ENCODE assay signal across 8 mouse cellular contexts in genomic region chr3:127553720-127554043, GRCm38 (mm10). TPM values are rescaled to one million over a fixed set of nuclear protein-coding genes. Genes with fewer than 3 reads are reported as not detected.
DNase-seq lines count a peak whose midpoint lies in the region; ATAC-seq and TF ChIP-seq lines count a peak whose summit lies in the region.

No protein-coding gene starts in this region.

- peaks cover 26% of the 10 kb centered on the region for H3K4me1 ChIP-seq in erythroblast, embryonic 14.5 days (ENCODE audit: control insufficient read depth)
- peaks cover 2% of the 10 kb centered on the region for H3K4me1 ChIP-seq in thymus, adult 2 months (replicated peaks; ENCODE audit: control insufficient read depth, insufficient read depth, low read length)
- H3K4me1 ChIP-seq in liver, embryonic 16.5 days (ENCODE audit: control insufficient read depth, low read depth, low read length) = peaks cover 11% of the 10 kb centered on the region

- ATAC-seq in erythroblast, adult 5-6 weeks (replicated peaks; ENCODE audit: low FRiP score, poor library complexity, severe bottlenecking) = no peak
- ATAC-seq in liver, embryonic 16.5 days (ENCODE audit: low read depth) = no peak

- TF ChIP-seq CTCF in thymus, adult 2 months (IDR thresholded peaks at IDR 0.05; ENCODE audit: borderline replicate concordance, control insufficient read depth, extremely low read depth, insufficient read depth, low read length, poor library complexity) = no peak

- peak overlapping the region; percentile 83 for H3K9ac ChIP-seq in liver, embryonic 16.5 days (ENCODE audit: low read depth, low read length)

- no peaks in the 10 kb centered on the region for H3K9me3 ChIP-seq in erythroblast, embryonic 14.5 days (ENCODE audit: control insufficient read depth, low read length)
- no peaks in the 10 kb centered on the region for H3K9me3 ChIP-seq in liver, embryonic 16.5 days (replicated peaks; ENCODE audit: control insufficient read depth, low read length)

- 2% methylated on average over 4 of the region's 4 CpGs for WGBS in thymus, adult 2 months
- WGBS in liver, embryonic 16.5 days (ENCODE audit: insufficient replicate concordance) = 0% methylated on average over 4 of the region's 4 CpGs

- intact Hi-C loops in left cerebral cortex, postnatal 36 days (cut with DNase I) = loop anchor here (5.0 to 10.0 kb wide), 3 partner anchors 101 to 379 kb away; no protein-coding TSS in a partner anchor

- no peak for DNase-seq in thymus, adult 2 months
- DNase-seq in thymus, postnatal 0 days (ENCODE audit: low spot score) = no peak
- no peak for DNase-seq in right cerebral cortex, postnatal 36 days (ENCODE audit: low spot score in 2 of 2)
- DNase-seq in adrenal gland, postnatal 25 days = no peak
- DNase-seq in left cerebral cortex, postnatal 36 days (ENCODE audit: low spot score in 2 of 2) = no peak

- peak overlapping the region; percentile 70 for H3K4me3 ChIP-seq in erythroblast, embryonic 14.5 days (replicated peaks)
- H3K4me3 ChIP-seq in thymus, adult 2 months (ENCODE audit: control insufficient read depth, insufficient read depth, low read length) = peak overlapping the region; percentile 91
- peak overlapping the region; percentile 82 for H3K4me3 ChIP-seq in liver, embryonic 16.5 days (ENCODE audit: low read depth, low read length)

- no peak for TF ChIP-seq POLR2A in thymus, adult 2 months (IDR thresholded peaks at IDR 0.05; ENCODE audit: control insufficient read depth, extremely low read depth, insufficient read depth, low read length, poor library complexity)

- peak overlapping the region; percentile 78 for H3K4me2 ChIP-seq in liver, embryonic 16.5 days (ENCODE audit: low read depth, low read length)

- H3K36me3 ChIP-seq in erythroblast, embryonic 14.5 days (ENCODE audit: control insufficient read depth) = peaks cover 39% of the 10 kb centered on the region
- no peaks in the 10 kb centered on the region for H3K36me3 ChIP-seq in thymus, adult 2 months (ENCODE audit: control insufficient read depth, insufficient read depth, low read length)
- peaks cover 11% of the 10 kb centered on the region for H3K36me3 ChIP-seq in liver, embryonic 16.5 days (ENCODE audit: control insufficient read depth, insufficient read depth)

- H3K27ac ChIP-seq in thymus, adult 2 months (ENCODE audit: control insufficient read depth, insufficient read depth, low read length) = no peak overlapping the region
- H3K27ac ChIP-seq in liver, embryonic 16.5 days (ENCODE audit: low read length) = peak overlapping the region; percentile 42

- H3K27me3 ChIP-seq in erythroblast, embryonic 14.5 days (ENCODE audit: control insufficient read depth) = no peaks in the 10 kb centered on the region
- H3K27me3 ChIP-seq in thymus, adult 2 months (ENCODE audit: control insufficient read depth, insufficient read depth, low read length) = no peaks in the 10 kb centered on the region
- no peaks in the 10 kb centered on the region for H3K27me3 ChIP-seq in liver, embryonic 16.5 days (ENCODE audit: control insufficient read depth, insufficient read depth, low read depth, low read length)

RNA-seq across cellular contexts. Expression of gene Zgrf1, which starts 0.4 kb away (rescaled TPM):
- polyA plus RNA-seq in erythroblast, embryonic 14.5 days (2012) = 0.10 and 0.15 TPM in 2 replicates
- 8.8 and 11.7 TPM in 2 replicates for total RNA-seq in erythroblast, adult 5-6 weeks (2015; ENCODE audit: low replicate concordance)
- total RNA-seq in erythroblast, adult 5-6 weeks (2017; ENCODE audit: low replicate concordance) = 18.0 and 22.7 TPM in 2 replicates
- polyA plus RNA-seq in thymus, adult 2 months (2012; rRNA removed) = 2.6 and 4.2 TPM in 2 replicates
- polyA plus RNA-seq in thymus, postnatal 0 days (2015; fragmentation: Nextera tagmentation; extraction: Ambion mirVana) = 4.5 and 4.9 TPM in 2 replicates
- polyA plus RNA-seq in liver, embryonic 16.5 days (2015; fragmentation: Nextera tagmentation; extraction: Ambion mirVana) = 4.2 and 4.4 TPM in 2 replicates
- total RNA-seq in adrenal gland, postnatal 25 days (2021) = 2.4 and 2.8 TPM in 2 replicates
- 1 to 10 TPM; 2.6 to 3.6 TPM for total RNA-seq in left cerebral cortex, postnatal 36 days (2021)

RNA-seq across cellular contexts. Expression of gene Larp7, which starts 0.5 kb away (rescaled TPM):
- polyA plus RNA-seq in erythroblast, embryonic 14.5 days (2012) = 7.2 TPM in 2 replicates
- 13.0 and 13.3 TPM in 2 replicates for total RNA-seq in erythroblast, adult 5-6 weeks (2015; ENCODE audit: low replicate concordance)
- total RNA-seq in erythroblast, adult 5-6 weeks (2017; ENCODE audit: low replicate concordance) = 30.0 and 41.0 TPM in 2 replicates
- polyA plus RNA-seq in thymus, adult 2 months (2012; rRNA removed) = 2.8 and 3.5 TPM in 2 replicates
- 58.7 and 59.8 TPM in 2 replicates for polyA plus RNA-seq in thymus, postnatal 0 days (2015; fragmentation: Nextera tagmentation; extraction: Ambion mirVana)
- polyA plus RNA-seq in liver, embryonic 16.5 days (2015; fragmentation: Nextera tagmentation; extraction: Ambion mirVana) = 21.1 and 21.4 TPM in 2 replicates
- total RNA-seq in adrenal gland, postnatal 25 days (2021) = 23.9 and 25.8 TPM in 2 replicates
- 10 to 100 TPM; 16.7 to 17.3 TPM for total RNA-seq in left cerebral cortex, postnatal 36 days (2021)

RNA-seq across cellular contexts. Expression of gene Ank2, which starts 54.5 kb away (rescaled TPM):
- 0.07 and 0.29 TPM in 2 replicates for polyA plus RNA-seq in erythroblast, embryonic 14.5 days (2012)
- total RNA-seq in erythroblast, adult 5-6 weeks (2015; ENCODE audit: low replicate concordance) = 0.63 TPM in 1 of 2 replicates, not detected in the other
- 0.34 and 2.6 TPM in 2 replicates for total RNA-seq in erythroblast, adult 5-6 weeks (2017; ENCODE audit: low replicate concordance)
- polyA plus RNA-seq in thymus, adult 2 months (2012; rRNA removed) = 2.4 and 4.6 TPM in 2 replicates
- 1.3 TPM in 2 replicates for polyA plus RNA-seq in thymus, postnatal 0 days (2015; fragmentation: Nextera tagmentation; extraction: Ambion mirVana)
- polyA plus RNA-seq in liver, embryonic 16.5 days (2015; fragmentation: Nextera tagmentation; extraction: Ambion mirVana) = 8.6 and 10.4 TPM in 2 replicates
- 57.0 and 61.8 TPM in 2 replicates for total RNA-seq in adrenal gland, postnatal 25 days (2021)
- 100 to 1,000 TPM; 847 to 969 TPM for total RNA-seq in left cerebral cortex, postnatal 36 days (2021)
